Mouse (Mus musculus): Measurements from ENCODE around the gene Rab1a. TPM values are rescaled to one million over a fixed set of nuclear protein-coding genes. Genes with fewer than 3 reads are reported as not detected.
"Not testable (repeated sequence)": the region's sequence is repeated elsewhere in the genome, so short reads cannot be mapped to it uniquely, and the experiment has no call there.

The Rab1a gene
- polyA plus RNA-seq, 1 experiment from 2014 or later = 239 TPM

DNA sequence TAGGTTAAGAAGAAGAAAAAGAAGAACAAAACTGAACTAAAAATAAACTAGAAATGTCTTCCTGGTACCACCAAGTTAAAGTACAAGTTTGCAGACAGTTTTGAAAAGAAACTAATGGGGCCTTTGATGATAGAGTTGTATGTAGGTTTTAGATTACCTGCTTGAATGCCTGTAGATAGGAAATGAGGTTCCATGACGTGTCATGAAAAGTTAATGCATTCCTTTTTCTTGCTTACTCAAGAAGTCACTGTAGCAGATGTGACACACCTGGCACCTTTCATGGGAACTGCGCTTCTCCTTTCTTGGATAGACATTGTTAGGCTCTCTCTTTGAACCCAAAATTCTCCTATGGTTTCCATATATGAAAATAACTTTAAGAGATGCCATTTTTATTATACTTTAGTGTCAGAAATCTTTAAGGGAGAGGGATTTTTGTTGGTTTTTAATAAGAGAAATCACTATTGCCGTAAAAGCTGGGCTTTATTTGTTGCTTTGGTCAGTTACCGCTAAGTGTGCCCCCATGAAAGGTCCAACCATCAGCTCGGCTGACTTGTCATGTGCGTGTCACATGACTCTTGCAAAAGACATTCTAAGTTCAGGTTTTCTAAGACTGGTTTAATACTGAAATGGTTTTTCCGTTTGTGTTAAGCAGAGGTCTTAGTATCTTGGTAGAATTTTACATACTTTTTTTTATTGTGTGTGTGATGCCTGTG, 1.2 kb downstream of the Rab1a start:
- no peak overlapping the region for H3K27ac ChIP-seq
- ATAC-seq (ENCODE audit: insufficient number of reproducible peaks, insufficient read depth, low FRiP score, low TSS enrichment) = no peak
- peak overlapping the region; percentile 98 for H3K4me3 ChIP-seq
- no peaks in the 10 kb centered on the region for H3K27me3 ChIP-seq
- peak overlapping the region; percentile 96 for H3K9ac ChIP-seq
- H3K4me1 ChIP-seq = peaks cover 28% of the 10 kb centered on the region
- no peaks in the 10 kb centered on the region for H3K9me3 ChIP-seq
- H3K4me2 ChIP-seq (replicated peaks) = peak overlapping the region; percentile 74
- no peaks in the 10 kb centered on the region for H3K36me3 ChIP-seq
- WGBS = 59% methylated on average over 7 of the region's 7 CpGs

DNA sequence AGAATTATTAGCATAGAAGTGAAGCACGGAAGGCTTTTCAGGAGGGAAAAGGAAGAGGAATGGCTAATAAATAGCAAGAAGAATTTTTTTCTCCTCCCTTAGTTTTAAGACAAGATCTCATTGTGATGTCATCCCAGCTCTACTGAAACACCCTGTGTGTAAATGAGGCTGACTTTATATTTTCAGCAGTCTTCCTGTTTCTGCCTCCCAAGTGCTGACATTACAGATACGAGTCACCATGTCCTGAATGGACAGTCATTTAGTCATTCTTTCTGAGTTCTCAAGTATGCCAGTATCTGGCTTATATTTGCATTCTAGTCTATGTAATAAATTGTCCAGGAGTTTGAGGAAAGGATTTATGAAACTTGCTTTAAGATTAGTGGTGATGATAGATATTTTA, 3.1 kb downstream of the Rab1a start:
- Histone ChIP-seq H3K9ac (no peak overlapping the region), H3K27me3 (no peaks in the 10 kb centered on the region), H3K36me3 (no peaks in the 10 kb centered on the region), H3K9me3 (no peaks in the 10 kb centered on the region), H3K4me1 (peaks cover 28% of the 10 kb centered on the region), H3K4me2 (replicated peaks) (no peak overlapping the region), H3K27ac (no peak overlapping the region), H3K4me3 (no peak overlapping the region)
- ATAC-seq (ENCODE audit: insufficient number of reproducible peaks, insufficient read depth, low FRiP score, low TSS enrichment) = no peak
- WGBS = 83% methylated on average over 2 of the region's 2 CpGs

DNA sequence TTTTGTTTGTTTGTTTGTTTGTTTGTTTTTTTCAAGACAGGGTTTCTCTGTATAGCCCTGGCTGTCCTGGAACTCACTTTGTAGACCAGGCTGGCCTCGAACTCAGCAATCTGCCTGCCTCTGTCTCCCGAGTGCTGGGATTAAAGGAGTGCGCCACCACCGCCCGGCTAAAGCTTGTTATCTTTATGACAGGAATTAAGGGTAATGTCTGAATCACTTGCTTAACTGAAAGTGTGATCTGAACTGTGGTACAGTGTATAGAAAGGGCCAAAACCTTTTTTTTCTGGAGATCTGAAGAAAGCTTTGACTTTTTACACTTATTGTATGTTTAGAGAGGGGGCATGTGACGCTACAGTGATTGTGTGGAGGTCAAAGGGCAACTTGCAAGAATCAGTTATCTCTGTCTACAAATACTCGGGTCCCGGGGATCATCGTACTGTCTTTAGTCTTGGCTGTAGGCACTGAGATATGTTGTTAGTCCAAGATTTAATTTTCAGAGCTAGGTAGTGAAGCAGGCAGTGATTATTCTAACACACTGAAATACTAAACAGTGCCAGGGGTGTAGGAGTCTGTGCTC, 3.7 kb downstream of the Rab1a start:
- H3K9ac ChIP-seq = no peak overlapping the region
- ATAC-seq (ENCODE audit: insufficient number of reproducible peaks, insufficient read depth, low FRiP score, low TSS enrichment) = no peak
- H3K9me3 ChIP-seq = no peaks in the 10 kb centered on the region
- 87% methylated on average over 9 of the region's 9 CpGs for WGBS
- no peaks in the 10 kb centered on the region for H3K27me3 ChIP-seq
- no peaks in the 10 kb centered on the region for H3K36me3 ChIP-seq
- no peak overlapping the region for H3K4me2 ChIP-seq (replicated peaks)
- no peak overlapping the region for H3K27ac ChIP-seq
- H3K4me3 ChIP-seq = no peak overlapping the region
- H3K4me1 ChIP-seq = peaks cover 28% of the 10 kb centered on the region

DNA sequence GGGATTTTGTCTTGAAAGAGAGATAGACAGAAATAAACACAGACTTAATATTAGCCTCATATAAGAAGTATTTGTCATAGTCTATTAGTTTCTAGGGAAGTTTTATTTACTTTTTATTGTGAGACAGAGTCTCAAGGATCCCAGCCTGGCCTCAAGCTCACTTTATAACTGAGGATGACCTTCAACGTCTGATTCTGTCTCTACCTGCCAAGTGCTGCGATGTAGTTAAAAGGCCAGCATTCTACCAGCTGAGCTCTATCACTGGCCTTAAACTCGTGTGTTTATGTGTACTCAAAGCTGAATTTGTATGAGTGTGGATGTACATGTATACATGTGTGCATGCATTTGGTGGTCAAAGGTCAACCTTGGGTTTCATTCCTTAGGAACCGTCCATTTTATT, 4.3 kb downstream of the Rab1a start:
- Histone ChIP-seq H3K4me1 (peaks cover 28% of the 10 kb centered on the region), H3K9ac (no peak overlapping the region), H3K4me3 (no peak overlapping the region), H3K9me3 (no peaks in the 10 kb centered on the region), H3K27me3 (no peaks in the 10 kb centered on the region), H3K27ac (no peak overlapping the region), H3K4me2 (replicated peaks) (no peak overlapping the region), H3K36me3 (no peaks in the 10 kb centered on the region)
- WGBS = 84% methylated on average over 4 of the region's 4 CpGs
- no peak for ATAC-seq (ENCODE audit: insufficient number of reproducible peaks, insufficient read depth, low FRiP score, low TSS enrichment)

- H3K4me2 ChIP-seq (replicated peaks) = no peak overlapping the region
Measured at GRCm38 (mm10) chr11:20206626-20207223, 5.5 kb downstream of the Rab1a start.

GRCm38 (mm10) chr11:20207589-20207988, 6.4 kb downstream of the Rab1a start:
- no peaks in the 10 kb centered on the region for H3K9me3 ChIP-seq
- no peaks in the 10 kb centered on the region for H3K36me3 ChIP-seq
- no peak overlapping the region for H3K4me3 ChIP-seq
- 92% methylated on average over 2 of the region's 2 CpGs for WGBS
- no peak overlapping the region for H3K9ac ChIP-seq
- no peaks in the 10 kb centered on the region for H3K27me3 ChIP-seq
- peaks cover 25% of the 10 kb centered on the region for H3K4me1 ChIP-seq
- H3K4me2 ChIP-seq (replicated peaks) = no peak overlapping the region
- ATAC-seq (ENCODE audit: insufficient number of reproducible peaks, insufficient read depth, low FRiP score, low TSS enrichment) = no peak
- no peak overlapping the region for H3K27ac ChIP-seq

More at GRCm38 (mm10) chr11:20206626-20207223, 5.5 kb downstream of the Rab1a start:
- Histone ChIP-seq H3K27me3 (no peaks in the 10 kb centered on the region), H3K9me3 (no peaks in the 10 kb centered on the region), H3K4me1 (peaks cover 28% of the 10 kb centered on the region), H3K4me3 (no peak overlapping the region), H3K9ac (no peak overlapping the region), H3K27ac (no peak overlapping the region), H3K36me3 (no peaks in the 10 kb centered on the region)
- 73% methylated on average over 2 of the region's 2 CpGs for WGBS
- ATAC-seq (ENCODE audit: insufficient number of reproducible peaks, insufficient read depth, low FRiP score, low TSS enrichment) = no peak

- ATAC-seq (ENCODE audit: insufficient number of reproducible peaks, insufficient read depth, low FRiP score, low TSS enrichment) = no peak
- Histone ChIP-seq H3K4me2 (replicated peaks) (no peak overlapping the region), H3K9me3 (no peaks in the 10 kb centered on the region), H3K36me3 (peaks cover 8% of the 10 kb centered on the region), H3K9ac (no peak overlapping the region), H3K4me3 (no peak overlapping the region), H3K27me3 (no peaks in the 10 kb centered on the region), H3K4me1 (no peaks in the 10 kb centered on the region), H3K27ac (no peak overlapping the region)
- WGBS = 79% methylated on average over 2 of the region's 2 CpGs
Measured at GRCm38 (mm10) chr11:20211838-20212237, 10.6 kb downstream of the Rab1a start.

DNA sequence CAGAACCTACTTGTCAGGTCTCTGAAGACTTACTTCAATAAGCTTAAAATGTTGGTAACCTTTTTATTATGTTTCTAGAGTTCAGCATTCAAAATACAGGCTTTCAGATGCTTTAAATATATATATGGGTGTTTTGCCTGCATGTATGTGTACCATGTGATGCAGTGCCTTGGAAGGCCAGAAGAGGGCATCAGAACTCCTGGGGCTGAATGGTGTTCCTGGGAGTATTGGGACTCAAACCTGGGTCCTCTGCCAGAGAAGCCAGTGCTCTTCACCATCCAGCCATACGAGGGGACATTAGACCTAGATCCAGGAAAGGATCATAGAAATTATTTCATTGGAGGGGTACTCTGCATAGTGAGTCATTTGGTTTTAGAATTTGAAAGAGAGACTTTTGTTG, 13.5 kb downstream of the Rab1a start:
- Histone ChIP-seq H3K4me2 (replicated peaks) (no peak overlapping the region), H3K4me3 (no peak overlapping the region), H3K27me3 (no peaks in the 10 kb centered on the region), H3K27ac (no peak overlapping the region), H3K4me1 (no peaks in the 10 kb centered on the region), H3K9ac (no peak overlapping the region), H3K9me3 (no peaks in the 10 kb centered on the region), H3K36me3 (peaks cover 33% of the 10 kb centered on the region)
- no peak for ATAC-seq (ENCODE audit: insufficient number of reproducible peaks, insufficient read depth, low FRiP score, low TSS enrichment)
- WGBS = 97% methylated on average over 1 of the region's 1 CpGs

GRCm38 (mm10) chr11:20216415-20216814, 15.2 kb downstream of the Rab1a start:
- Histone ChIP-seq H3K9me3 (no peaks in the 10 kb centered on the region), H3K27ac (no peak overlapping the region), H3K4me1 (no peaks in the 10 kb centered on the region), H3K36me3 (peaks cover 37% of the 10 kb centered on the region), H3K27me3 (no peaks in the 10 kb centered on the region), H3K4me2 (replicated peaks) (no peak overlapping the region), H3K4me3 (no peak overlapping the region), H3K9ac (no peak overlapping the region)
- WGBS = 86% methylated on average over 4 of the region's 4 CpGs
- ATAC-seq (ENCODE audit: insufficient number of reproducible peaks, insufficient read depth, low FRiP score, low TSS enrichment) = no peak

DNA sequence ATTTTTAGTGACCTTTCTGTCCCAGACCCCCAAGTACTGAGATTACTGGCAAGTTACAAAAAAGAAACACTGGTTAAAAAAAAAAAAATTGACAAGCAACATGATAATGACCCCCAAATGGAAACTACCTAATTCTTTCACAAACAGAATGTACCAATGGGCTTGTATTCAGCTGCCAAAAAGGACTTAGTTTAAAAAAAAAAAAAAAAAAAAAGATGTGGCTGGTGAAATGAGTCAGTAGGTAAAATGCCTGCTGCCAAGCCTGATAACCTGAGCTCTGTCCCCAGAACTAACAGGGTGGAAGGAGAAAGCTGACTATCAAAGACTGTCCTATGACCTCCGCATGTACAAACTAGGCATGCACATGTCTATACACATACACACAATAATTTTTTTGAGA, 16.0 kb downstream of the Rab1a start:
- Histone ChIP-seq H3K9me3 (no peaks in the 10 kb centered on the region), H3K4me3 (no peak overlapping the region), H3K9ac (no peak overlapping the region), H3K27me3 (no peaks in the 10 kb centered on the region), H3K4me1 (no peaks in the 10 kb centered on the region), H3K36me3 (peaks cover 37% of the 10 kb centered on the region), H3K27ac (no peak overlapping the region), H3K4me2 (replicated peaks) (no peak overlapping the region)
- 97% methylated on average over 1 of the region's 1 CpGs for WGBS
- ATAC-seq (ENCODE audit: insufficient number of reproducible peaks, insufficient read depth, low FRiP score, low TSS enrichment) = no peak

- not testable (repeated sequence) for H3K9ac ChIP-seq; H3K4me3 ChIP-seq; ATAC-seq (ENCODE audit: insufficient number of reproducible peaks, insufficient read depth, low FRiP score, low TSS enrichment); H3K4me1 ChIP-seq; H3K4me2 ChIP-seq (replicated peaks); H3K9me3 ChIP-seq; H3K27me3 ChIP-seq; H3K27ac ChIP-seq
- 100% methylated on average over 1 of the region's 1 CpGs for WGBS
- peaks cover 57% of the 10 kb centered on the region for H3K36me3 ChIP-seq
Measured at GRCm38 (mm10) chr11:20221671-20222070, 20.4 kb downstream of the Rab1a start.

- Histone ChIP-seq H3K9me3 (no peaks in the 10 kb centered on the region), H3K4me2 (replicated peaks) (no peak overlapping the region), H3K9ac (no peak overlapping the region), H3K27me3 (no peaks in the 10 kb centered on the region), H3K4me1 (no peaks in the 10 kb centered on the region), H3K36me3 (peaks cover 55% of the 10 kb centered on the region), H3K27ac (no peak overlapping the region), H3K4me3 (no peak overlapping the region)
- ATAC-seq (ENCODE audit: insufficient number of reproducible peaks, insufficient read depth, low FRiP score, low TSS enrichment) = no peak
- 86% methylated on average over 6 of the region's 6 CpGs for WGBS
Measured at GRCm38 (mm10) chr11:20224196-20224595, 23.0 kb downstream of the Rab1a start.
